Mouse (Mus musculus): ENCODE measurements around the gene Rasa2.

GRCm38 (mm10) chr9:96639451-96639850 is 8.0 kb upstream of the Rasa2 start:
- TF ChIP-seq POLR2AphosphoS2 (IDR thresholded peaks at IDR 0.05; ENCODE audit: low read length): no peak
- no peak for TF ChIP-seq GATA1 (IDR thresholded peaks at IDR 0.05; ENCODE audit: low read depth, low read length)
- no peak for TF ChIP-seq MYB (IDR thresholded peaks at IDR 0.05; ENCODE audit: low read depth, low read length)
- TF ChIP-seq POLR2AphosphoS5 (IDR thresholded peaks at IDR 0.05; ENCODE audit: borderline replicate concordance, low read depth, low read length): no peak
- TF ChIP-seq ZMIZ1 (IDR thresholded peaks at IDR 0.05; ENCODE audit: low read depth, low read length): no peak
- no peak for TF ChIP-seq CTCF (IDR thresholded peaks at IDR 0.05 in 2 of 3, conservative IDR thresholded peaks at IDR 0.05 in 1 of 3; ENCODE audit: control insufficient read depth in 1 of 3, insufficient read depth in 1 of 3, low read depth in 2 of 3, low read length in 3 of 3, poor library complexity in 1 of 3, severe bottlenecking in 1 of 3)
- TF ChIP-seq RCOR1 (IDR thresholded peaks at IDR 0.05; ENCODE audit: low read depth, low read length): no peak
- TF ChIP-seq POLR2A (IDR thresholded peaks at IDR 0.05; ENCODE audit: control insufficient read depth in 1 of 2, insufficient read depth in 1 of 2, low read depth in 1 of 2, low read length in 2 of 2, poor library complexity in 1 of 2): peak in 1 of 2 experiments; percentile 39; a peak in 1 of 4 replicates
- no peak for TF ChIP-seq MYC (IDR thresholded peaks at IDR 0.05; ENCODE audit: low read depth, low read length)
- no peak for TF ChIP-seq USF2 (IDR thresholded peaks at IDR 0.05; ENCODE audit: borderline replicate concordance in 1 of 2, insufficient read depth in 1 of 2, low read depth in 1 of 2, low read length in 2 of 2)
- TF ChIP-seq NRF1 (IDR thresholded peaks at IDR 0.05; ENCODE audit: insufficient read depth, low read depth, low read length, poor library complexity, severe bottlenecking): no peak
- TF ChIP-seq USF1 (IDR thresholded peaks at IDR 0.05; ENCODE audit: low read depth, low read length): no peak
- no peak for TF ChIP-seq ZKSCAN1 (IDR thresholded peaks at IDR 0.05; ENCODE audit: low read depth, low read length)
- TF ChIP-seq RAD21 (IDR thresholded peaks at IDR 0.05; ENCODE audit: low read depth, low read length): no peak

Data from MEL (cell line).